Mouse (Mus musculus) stomach, embryonic 14.5 days (tissue): ENCODE data around the gene Slc1a2. TPM values are rescaled to one million over a fixed set of nuclear protein-coding genes. Genes with fewer than 3 reads are reported as not detected.

Source experiments
- ATAC-seq: fragments of 200-750 bp; cut with Nextera tagmentation; 2 replicates; pipeline ENCODE4 v1.8.0; 2017; ENCODE audit warnings: low read depth, moderate TSS enrichment; ENCODE audit not compliant: insufficient number of reproducible peaks, insufficient read depth, low FRiP score
- H3K27ac ChIP-seq: fragments of 300-500 bp; sonication (generic); 2 replicates; pipeline ENCODE4 v1.5.1; 2014; ENCODE audit warnings: mild to moderate bottlenecking, low read length, moderate library complexity, mixed read lengths
- H3K27me3 ChIP-seq: fragments of 300-500 bp; sonication (generic); 2 replicates; pipeline ENCODE4 v1.6.1; 2014; ENCODE audit warnings: low read length, control low read depth, mixed read lengths; ENCODE audit not compliant: control insufficient read depth, insufficient read depth
- H3K36me3 ChIP-seq: fragments of 300-500 bp; sonication (generic); 2 replicates; pipeline ENCODE4 v1.6.1; 2014; ENCODE audit warnings: mild to moderate bottlenecking, control low read depth, low read length, moderate library complexity, mixed read lengths; ENCODE audit not compliant: control insufficient read depth, insufficient read depth
- H3K4me1 ChIP-seq: fragments of 300-500 bp; sonication (generic); 2 replicates; pipeline ENCODE4 v1.6.1; 2014; ENCODE audit warnings: low read length, control low read depth, mixed read lengths; ENCODE audit not compliant: control insufficient read depth, insufficient read depth
- H3K4me2 ChIP-seq: fragments of 300-500 bp; sonication (generic); replicated peaks from 2 replicates; pipeline ENCODE4 v1.6.1; 2014; ENCODE audit warnings: low read depth, low read length, control low read depth
- H3K4me3 ChIP-seq: fragments of 300-500 bp; sonication (generic); 2 replicates; pipeline ENCODE4 v1.5.1; 2014; ENCODE audit warnings: low read depth, low read length, control low read depth
- H3K9ac ChIP-seq: fragments of 300-500 bp; sonication (generic); replicated peaks from 2 replicates; pipeline ENCODE4 v1.6.1; 2014; ENCODE audit warnings: low read depth, mild to moderate bottlenecking, control low read depth, low read length, moderate library complexity, mixed read lengths
- H3K9me3 ChIP-seq: fragments of 300-500 bp; sonication (generic); 2 replicates; pipeline ENCODE4 v1.6.1; 2016; ENCODE audit warnings: low read depth, low read length, control low read depth; ENCODE audit not compliant: control insufficient read depth
- WGBS: fragments of 180-500 bp; shearing (Covaris S2); extraction: QIAGEN DNeasy Blood & Tissue Kit; methylation state at CpG from one replicate; pipeline ENCODE4 v1.1.7; 2014; 5-methylcytosine and 5-hydroxymethylcytosine counted together
- polyA plus RNA-seq: library from polyadenylated mRNA; unstranded; fragments of >200 nt; fragmentation: Nextera tagmentation; extraction: Ambion mirVana; gene quantifications from 2 replicates; pipeline ENCODE4 v1.2.1, GENCODE M21; 2014

Gene Slc1a2
- polyA plus RNA-seq, 1 experiment from 2014 or later: 1.0 TPM

DNA sequence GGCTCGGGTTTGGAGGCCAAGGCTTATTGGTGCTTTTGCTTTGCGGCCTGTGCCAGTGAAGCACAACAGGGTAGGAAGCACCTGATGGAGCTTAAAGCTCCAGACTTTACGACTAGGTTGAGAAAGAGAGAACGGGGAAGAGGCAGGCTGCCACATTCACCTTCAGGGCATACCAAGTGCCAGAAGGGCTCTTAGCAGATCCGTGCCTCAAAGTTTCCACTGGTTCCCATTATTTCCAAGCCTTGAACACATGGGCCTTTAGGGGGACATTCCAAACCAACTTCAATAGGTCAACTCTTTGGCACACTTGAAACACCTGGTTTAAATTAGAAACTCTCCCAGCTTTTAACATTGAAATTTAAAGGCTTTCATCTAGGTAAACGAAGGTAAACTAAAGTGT is 134.3 kb downstream of the Slc1a2 start:
- no peak overlapping the region for H3K4me2 ChIP-seq

DNA sequence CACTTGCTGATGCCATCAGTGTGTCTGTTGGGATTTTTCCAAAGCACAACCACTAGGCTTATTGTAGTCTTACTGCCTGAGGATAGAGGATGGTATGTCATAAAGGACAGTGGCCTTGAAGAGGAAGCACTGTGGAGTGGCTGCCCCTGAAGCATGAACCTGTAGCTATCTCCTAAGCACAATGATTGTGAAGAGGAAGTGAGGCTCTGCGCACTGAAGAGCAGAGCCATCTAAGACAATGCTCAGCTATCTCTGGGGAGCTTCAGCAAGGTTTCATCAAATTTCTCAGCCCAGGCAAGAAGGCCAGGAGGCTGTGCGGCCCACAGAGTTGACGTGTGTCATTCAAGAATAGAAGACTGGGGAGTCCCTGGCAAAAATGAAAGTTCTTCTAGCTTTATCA is 136.6 kb downstream of the Slc1a2 start:
- Histone ChIP-seq H3K36me3 (no peaks in the 10 kb centered on the region), H3K4me3 (no peak overlapping the region), H3K4me2 (no peak overlapping the region), H3K27me3 (no peaks in the 10 kb centered on the region), H3K4me1 (no peaks in the 10 kb centered on the region), H3K9me3 (no peaks in the 10 kb centered on the region), H3K9ac (no peak overlapping the region), H3K27ac (no peak overlapping the region)
- WGBS: 93% methylated on average over 3 of the region's 3 CpGs
- no peak for ATAC-seq

More for the DNA sequence above, 134.3 kb downstream of the Slc1a2 start:
- 87% methylated on average over 6 of the region's 6 CpGs for WGBS
- Histone ChIP-seq H3K4me1 (no peaks in the 10 kb centered on the region), H3K9me3 (no peaks in the 10 kb centered on the region), H3K27ac (no peak overlapping the region), H3K36me3 (no peaks in the 10 kb centered on the region), H3K4me3 (no peak overlapping the region), H3K9ac (no peak overlapping the region), H3K27me3 (no peaks in the 10 kb centered on the region)
- no peak for ATAC-seq

DNA sequence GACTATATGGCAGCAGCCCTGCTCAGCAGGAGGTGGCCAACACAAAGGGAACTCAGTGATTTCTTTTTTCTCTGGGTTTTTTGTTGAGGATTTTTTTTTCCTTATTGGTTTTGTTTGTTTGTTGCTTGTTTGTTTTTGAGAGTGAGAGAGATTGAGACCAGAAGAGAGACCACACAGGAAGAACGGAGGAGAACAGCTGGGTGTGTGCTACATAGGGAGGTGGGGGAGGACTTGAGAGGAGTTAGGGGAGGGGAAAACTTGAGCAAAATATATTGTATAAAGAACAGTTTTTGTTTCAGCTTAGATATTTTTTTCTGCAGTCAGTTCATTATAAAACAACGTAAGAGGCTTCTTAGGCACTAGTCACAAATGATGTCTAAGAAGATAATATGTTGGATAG is 139.7 kb downstream of the Slc1a2 start:
- no peak for ATAC-seq
- Histone ChIP-seq H3K36me3 (no peaks in the 10 kb centered on the region), H3K9me3 (no peaks in the 10 kb centered on the region), H3K27ac (no peak overlapping the region), H3K4me2 (no peak overlapping the region), H3K9ac (no peak overlapping the region), H3K27me3 (no peaks in the 10 kb centered on the region), H3K4me3 (no peak overlapping the region), H3K4me1 (no peaks in the 10 kb centered on the region)
- WGBS: 57% methylated on average over 2 of the region's 2 CpGs

DNA sequence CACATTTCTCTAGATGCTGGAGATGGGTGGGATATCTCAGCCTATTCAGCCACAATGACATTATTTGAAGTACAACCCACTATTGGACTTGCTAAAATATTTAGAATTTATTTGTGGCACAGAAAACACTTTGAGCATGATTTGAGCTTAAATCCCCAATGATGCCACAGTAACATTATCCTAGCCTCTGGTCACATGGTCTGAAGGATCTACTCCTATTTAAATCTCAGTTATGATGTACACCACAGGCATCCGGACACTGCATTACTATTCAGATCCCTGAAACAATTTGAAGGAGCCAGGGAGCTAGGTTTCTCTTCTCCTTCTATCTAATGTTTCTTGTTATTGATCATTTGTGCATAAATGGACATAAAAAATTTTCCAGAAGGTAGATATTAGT is 143.4 kb downstream of the Slc1a2 start:
- ATAC-seq: no peak
- no peak overlapping the region for H3K4me2 ChIP-seq
- no peak overlapping the region for H3K4me3 ChIP-seq
- H3K36me3 ChIP-seq: no peaks in the 10 kb centered on the region
- WGBS: 92% methylated on average over 1 of the region's 1 CpGs
- no peak overlapping the region for H3K27ac ChIP-seq
- H3K9me3 ChIP-seq: no peaks in the 10 kb centered on the region
- no peaks in the 10 kb centered on the region for H3K4me1 ChIP-seq
- no peaks in the 10 kb centered on the region for H3K27me3 ChIP-seq
- no peak overlapping the region for H3K9ac ChIP-seq

DNA sequence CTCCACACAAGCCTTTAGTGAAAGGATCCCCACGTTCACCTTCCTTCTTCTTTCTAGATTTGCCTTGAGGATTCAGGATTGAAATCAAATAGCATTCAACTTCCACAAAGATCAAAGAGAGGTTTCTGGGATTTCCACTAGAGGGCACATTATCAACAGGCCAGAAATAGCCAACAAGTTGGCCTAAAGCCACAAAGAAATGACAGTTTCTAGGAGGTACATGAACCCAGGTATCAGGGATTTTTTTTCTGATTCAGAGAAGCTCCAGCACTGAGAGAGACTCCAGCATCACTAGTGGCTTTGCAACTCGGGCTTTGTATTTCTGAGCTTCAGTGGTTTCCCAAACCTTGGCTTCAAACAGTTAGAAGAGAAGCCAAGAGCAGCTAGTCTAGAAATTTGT is 145.7 kb downstream of the Slc1a2 start:
- no peak overlapping the region for H3K27ac ChIP-seq
- H3K9ac ChIP-seq: no peak overlapping the region
- no peaks in the 10 kb centered on the region for H3K36me3 ChIP-seq
- ATAC-seq: no peak
- 49% methylated on average over 2 of the region's 2 CpGs for WGBS
- no peak overlapping the region for H3K4me3 ChIP-seq
- no peaks in the 10 kb centered on the region for H3K9me3 ChIP-seq
- no peaks in the 10 kb centered on the region for H3K4me1 ChIP-seq
- no peak overlapping the region for H3K4me2 ChIP-seq
- H3K27me3 ChIP-seq: no peaks in the 10 kb centered on the region

DNA sequence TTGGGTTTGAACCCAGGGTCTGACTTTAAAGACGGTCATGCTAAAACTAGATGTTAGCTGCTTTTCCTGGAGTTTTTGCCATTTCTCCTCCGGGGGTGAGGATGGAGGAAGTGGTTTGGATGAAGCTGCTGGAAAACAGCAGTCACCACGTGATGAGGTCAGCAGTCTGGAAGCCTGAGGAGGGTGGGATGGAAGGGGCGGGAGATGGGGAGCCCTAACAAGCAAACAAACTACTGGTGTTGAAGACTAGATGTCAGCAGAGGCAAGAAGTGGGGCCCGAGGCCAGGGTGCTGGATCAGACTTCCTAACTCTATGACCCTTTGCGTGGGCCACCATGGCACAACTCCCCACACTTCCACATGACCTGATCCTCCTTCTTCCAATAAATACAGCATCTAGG is 146.8 kb downstream of the Slc1a2 start:
- Histone ChIP-seq H3K27me3 (no peaks in the 10 kb centered on the region), H3K27ac (no peak overlapping the region), H3K36me3 (no peaks in the 10 kb centered on the region), H3K9me3 (no peaks in the 10 kb centered on the region), H3K9ac (no peak overlapping the region), H3K4me1 (no peaks in the 10 kb centered on the region), H3K4me3 (no peak overlapping the region), H3K4me2 (no peak overlapping the region)
- WGBS: 76% methylated on average over 6 of the region's 6 CpGs
- no peak for ATAC-seq

DNA sequence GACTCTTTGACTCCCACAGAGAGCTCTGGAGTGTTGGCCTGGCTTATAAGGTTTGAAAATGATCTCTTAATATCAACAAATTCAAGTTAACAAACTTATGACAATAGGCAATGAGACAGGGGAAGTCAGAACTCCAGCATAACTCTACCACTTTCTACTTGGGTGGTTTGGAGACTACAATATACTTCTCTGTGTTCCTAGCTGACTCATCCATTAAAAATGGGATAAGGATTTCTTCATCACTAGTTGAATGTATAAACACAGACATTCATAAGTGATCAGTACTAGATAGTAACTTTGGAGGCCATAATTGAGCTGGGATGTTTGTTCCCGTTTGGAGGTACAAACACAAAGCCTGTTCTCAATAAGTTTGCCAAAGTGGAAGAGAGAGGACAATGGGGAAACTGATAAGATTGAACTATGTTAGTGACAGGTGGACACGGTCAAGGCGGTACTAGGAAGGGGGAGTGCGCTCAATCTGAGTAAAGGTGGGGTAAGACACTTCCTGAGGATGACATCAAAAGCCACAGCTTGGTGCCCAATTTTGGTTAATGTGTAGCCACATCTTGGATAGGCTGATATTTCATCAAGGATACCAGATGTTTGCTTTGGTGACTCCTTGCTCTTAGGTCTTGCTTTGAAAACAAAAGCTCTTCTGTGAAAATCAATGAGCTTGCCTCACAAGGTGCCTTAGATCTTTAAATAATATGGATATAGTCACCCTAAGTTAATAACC is 147.5 kb downstream of the Slc1a2 start:
- Histone ChIP-seq H3K9me3 (no peaks in the 10 kb centered on the region), H3K27ac (no peak overlapping the region), H3K27me3 (no peaks in the 10 kb centered on the region), H3K9ac (no peak overlapping the region), H3K4me2 (no peak overlapping the region), H3K4me1 (no peaks in the 10 kb centered on the region), H3K36me3 (no peaks in the 10 kb centered on the region), H3K4me3 (no peak overlapping the region)
- 71% methylated on average over 4 of the region's 4 CpGs for WGBS
- no peak for ATAC-seq

DNA sequence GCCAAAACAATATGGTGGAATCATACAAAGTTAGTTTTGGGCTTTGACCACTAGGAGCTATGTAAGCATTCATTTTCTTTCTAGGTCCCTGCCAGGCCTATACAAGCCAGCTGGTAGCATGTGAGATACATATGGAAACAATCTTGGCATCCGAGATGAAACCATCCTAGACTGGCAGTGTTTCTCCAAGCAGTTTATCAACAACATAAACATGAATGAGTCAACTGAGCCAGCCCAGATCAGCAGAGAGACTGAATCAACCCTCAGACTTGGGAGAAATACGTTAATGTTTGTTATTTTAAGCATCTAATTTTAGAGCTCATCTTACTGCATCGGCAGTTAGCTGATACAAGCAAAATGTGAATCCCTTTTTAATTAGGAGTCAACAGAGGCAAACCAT is 149.2 kb downstream of the Slc1a2 start:
- H3K27ac ChIP-seq: no peak overlapping the region
- ATAC-seq: no peak
- no peak overlapping the region for H3K4me3 ChIP-seq
- no peaks in the 10 kb centered on the region for H3K36me3 ChIP-seq
- no peaks in the 10 kb centered on the region for H3K9me3 ChIP-seq
- no peak overlapping the region for H3K9ac ChIP-seq
- H3K27me3 ChIP-seq: no peaks in the 10 kb centered on the region
- H3K4me2 ChIP-seq: no peak overlapping the region
- no peaks in the 10 kb centered on the region for H3K4me1 ChIP-seq
- 49% methylated on average over 3 of the region's 3 CpGs for WGBS

DNA sequence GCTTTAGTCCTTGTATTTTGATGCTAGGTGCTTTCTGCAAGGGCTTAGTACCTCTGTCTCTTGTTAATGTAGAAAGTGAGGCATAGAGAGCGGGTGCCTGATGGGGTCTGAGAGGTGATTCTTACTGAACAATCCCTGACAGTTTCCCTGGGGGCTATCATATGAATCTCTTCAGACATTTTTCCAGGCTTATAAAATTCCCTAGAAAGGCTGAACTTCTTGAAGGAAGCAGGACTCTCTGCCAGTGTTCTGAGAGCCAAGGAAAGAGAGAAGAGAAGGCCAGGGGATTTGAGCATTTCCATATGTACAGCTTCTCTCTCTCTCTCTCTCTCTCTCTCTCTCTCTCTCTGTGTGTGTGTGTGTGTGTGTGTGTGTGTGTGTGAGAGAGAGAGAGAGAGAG is 151.0 kb downstream of the Slc1a2 start:
- no peaks in the 10 kb centered on the region for H3K27me3 ChIP-seq
- no peaks in the 10 kb centered on the region for H3K4me1 ChIP-seq
- ATAC-seq: no peak
- H3K36me3 ChIP-seq: no peaks in the 10 kb centered on the region
- no peak overlapping the region for H3K4me2 ChIP-seq
- no peak overlapping the region for H3K9ac ChIP-seq
- no peak overlapping the region for H3K27ac ChIP-seq
- no peaks in the 10 kb centered on the region for H3K9me3 ChIP-seq
- WGBS: 74% methylated on average over 1 of the region's 1 CpGs
- H3K4me3 ChIP-seq: no peak overlapping the region
